Mouse (Mus musculus): ENCODE measurements around the gene Klk12.

DNA sequence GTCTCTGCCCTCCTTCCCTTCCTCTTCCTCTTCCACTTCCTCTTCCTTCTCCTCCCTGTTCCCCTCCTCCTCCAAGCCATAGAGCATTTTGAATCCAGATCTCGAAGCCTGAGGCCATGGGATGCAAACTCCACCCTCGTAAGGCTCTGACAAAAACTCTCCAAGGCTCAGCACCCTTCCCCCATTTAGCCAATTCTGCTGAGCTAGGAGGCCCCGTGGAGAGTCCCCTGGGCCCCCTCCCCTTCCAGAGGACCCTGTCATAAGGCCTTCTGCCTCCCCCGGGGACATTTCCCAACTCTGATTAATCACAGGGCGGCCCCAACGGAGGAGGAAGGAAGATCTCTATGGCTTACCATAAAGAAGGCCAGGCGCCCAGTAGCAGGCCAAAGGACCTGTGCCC lies 22.9 kb downstream of the Klk12 start, which contains the start of gene Klk9:
- no peak for TF ChIP-seq POLR2A (IDR thresholded peaks at IDR 0.05; ENCODE audit: insufficient read depth, low read depth, low read length)
- TF ChIP-seq CTCF (IDR thresholded peaks at IDR 0.05; ENCODE audit: insufficient read depth, low read depth, low read length), result no peak

Data from olfactory bulb, adult 2 months (tissue).